Mouse (Mus musculus): ENCODE measurements at regions not wholly inside any gene's neighbourhood (a gene's known extent, or its start where the extent isn't known, plus 50 kb on each side); places are given as distances from the start of the nearest gene placed in this dataset.

- DNase-seq = no peak
Measured at GRCm38 (mm10) chr17:15311822-15312221, 64.8 kb downstream of the Dll1 start.

GRCm38 (mm10) chr17:15310465-15310864 lies 66.2 kb downstream of the Dll1 start:
- no peak for DNase-seq

GRCm38 (mm10) chr17:15302110-15302509 lies 74.6 kb downstream of the Dll1 start:
- no peak for DNase-seq

GRCm38 (mm10) chr17:15299743-15300371 lies 76.8 kb downstream of the Dll1 start:
- DNase-seq = no peak

GRCm38 (mm10) chr17:15294165-15294585 lies 82.5 kb downstream of the Dll1 start:
- no peak for DNase-seq

GRCm38 (mm10) chr17:15292490-15293070 lies 84.1 kb downstream of the Dll1 start:
- no peak for DNase-seq

- DNase-seq = no peak
Measured at GRCm38 (mm10) chr17:15291626-15292025, 85.0 kb downstream of the Dll1 start.

GRCm38 (mm10) chr17:15290326-15290725 lies 86.3 kb downstream of the Dll1 start:
- DNase-seq = no peak

- no peak for DNase-seq
Measured at GRCm38 (mm10) chr17:15289062-15289461, 87.6 kb downstream of the Dll1 start.

GRCm38 (mm10) chr17:15288640-15289039 lies 88.0 kb downstream of the Dll1 start:
- DNase-seq = no peak

- DNase-seq = no peak
Measured at GRCm38 (mm10) chr17:15286596-15286995, 90.1 kb downstream of the Dll1 start.

- DNase-seq = no peak
Measured at GRCm38 (mm10) chr17:15285399-15286043, 91.2 kb downstream of the Dll1 start.

GRCm38 (mm10) chr17:15269905-15270304 lies 106.8 kb downstream of the Dll1 start:
- DNase-seq = no peak

GRCm38 (mm10) chr17:15269056-15269612 lies 107.5 kb downstream of the Dll1 start:
- no peak for DNase-seq

- DNase-seq = no peak
Measured at GRCm38 (mm10) chr17:15267721-15268120, 109.0 kb downstream of the Dll1 start.

- no peak for DNase-seq
Measured at GRCm38 (mm10) chr17:15259427-15260101, 117.1 kb downstream of the Dll1 start.

GRCm38 (mm10) chr17:15255874-15256273 lies 120.8 kb downstream of the Dll1 start:
- DNase-seq = no peak

- no peak for DNase-seq
Measured at GRCm38 (mm10) chr17:15253785-15254184, 122.9 kb downstream of the Dll1 start.

GRCm38 (mm10) chr17:15253271-15253670 lies 123.4 kb downstream of the Dll1 start:
- DNase-seq = no peak

- no peak for DNase-seq
Measured at GRCm38 (mm10) chr17:15252187-15252586, 124.5 kb downstream of the Dll1 start.

- DNase-seq = no peak
Measured at GRCm38 (mm10) chr17:15251641-15252040, 125.0 kb downstream of the Dll1 start.

GRCm38 (mm10) chr17:15248417-15248791 lies 128.3 kb downstream of the Dll1 start:
- DNase-seq = no peak

Data from thymus, postnatal 4 days (tissue).